Mouse (Mus musculus) stomach, postnatal 0 days (tissue): ENCODE data around the gene Fbf1.

ENCODE experiments used
- CTCF ChIP-seq: IDR thresholded peaks from 2 replicates; pipeline ENCODE4 v1.5.1; 2016; ENCODE audit warnings: antibody characterized with exemption, low read depth, mild to moderate bottlenecking, moderate library complexity
- EP300 ChIP-seq: optimal IDR thresholded peaks from 2 replicates; pipeline ENCODE3; 2016; ENCODE audit warnings: antibody characterized with exemption

DNA sequence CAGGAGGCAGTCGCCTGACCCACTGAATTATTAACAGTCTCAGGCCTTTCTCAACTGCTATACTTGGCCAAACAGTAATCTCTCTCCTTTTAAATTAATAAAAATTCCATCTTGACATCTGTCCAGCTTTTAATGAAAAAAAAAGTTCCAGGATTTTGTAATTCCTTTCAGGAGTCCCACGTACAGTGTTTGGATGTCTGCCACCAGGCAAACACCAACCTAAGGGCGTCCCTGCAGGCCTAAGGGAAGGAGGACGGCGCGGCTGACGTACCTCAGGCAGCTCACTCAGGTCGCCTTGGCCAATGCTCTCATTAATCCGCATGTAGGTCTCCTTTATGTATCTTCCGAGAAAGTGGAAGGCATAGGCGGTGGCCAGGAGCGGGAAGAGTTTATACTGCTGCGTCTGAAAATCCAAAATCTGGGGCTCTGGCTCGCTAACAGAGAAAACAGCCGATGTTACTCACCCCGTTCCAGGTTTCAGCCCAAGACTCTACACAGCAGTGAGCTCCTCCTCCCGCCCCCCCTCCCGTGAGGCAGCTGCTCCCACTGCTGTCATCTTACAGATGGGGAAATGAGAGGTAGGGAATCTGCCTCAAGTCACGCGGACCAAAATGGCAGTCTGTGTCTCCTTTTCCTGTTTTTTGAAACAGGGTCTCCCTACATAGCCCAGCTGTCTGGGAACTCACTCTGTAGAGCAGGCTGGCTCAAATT lies 10.6 kb upstream of the Fbf1 start:
- TF ChIP-seq EP300 = no peak
- no peak for TF ChIP-seq CTCF
